Mouse (Mus musculus) cerebellum, adult 18-20 months (tissue): ENCODE measurements at regions not wholly inside any gene's neighbourhood (a gene's known extent, or its start where the extent isn't known, plus 50 kb on each side); places are given as distances from the start of the nearest gene placed in this dataset.

Experiments
- DNase-seq, 2 experiments: peaks; one replicate each; pipeline ENCODE4 v3.0.0; 2021

DNA sequence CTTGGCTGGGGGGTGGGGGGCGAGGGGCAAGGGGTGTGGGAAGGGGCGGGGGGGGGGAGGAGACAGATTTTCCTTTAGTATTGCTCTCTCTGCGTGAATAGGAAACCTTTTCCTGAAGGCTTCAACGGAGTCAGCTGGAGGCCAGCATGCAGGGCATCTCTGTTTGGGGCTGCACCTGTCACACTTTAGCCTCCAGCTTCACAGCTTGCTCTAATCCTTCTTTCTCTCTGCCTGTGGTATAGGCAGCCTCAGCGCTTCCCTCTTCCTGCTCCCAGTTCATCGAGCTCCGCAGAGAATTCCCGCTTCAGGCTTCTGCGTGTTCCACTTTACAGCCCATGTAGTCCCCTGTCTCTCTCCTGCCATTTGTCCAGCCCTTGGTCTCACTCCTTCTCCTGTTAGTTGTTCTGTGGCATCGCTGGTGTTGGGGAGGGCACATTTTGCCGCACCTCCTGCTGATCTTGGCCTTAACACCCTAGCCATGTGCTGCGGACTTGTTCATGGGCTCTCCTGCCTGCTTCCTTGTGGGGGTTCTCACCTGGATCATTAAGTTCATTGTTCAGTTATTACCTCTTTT, 51.7 kb upstream of the Jph4 start:
- DNase-seq, result peak; percentile 79 to 86

DNA sequence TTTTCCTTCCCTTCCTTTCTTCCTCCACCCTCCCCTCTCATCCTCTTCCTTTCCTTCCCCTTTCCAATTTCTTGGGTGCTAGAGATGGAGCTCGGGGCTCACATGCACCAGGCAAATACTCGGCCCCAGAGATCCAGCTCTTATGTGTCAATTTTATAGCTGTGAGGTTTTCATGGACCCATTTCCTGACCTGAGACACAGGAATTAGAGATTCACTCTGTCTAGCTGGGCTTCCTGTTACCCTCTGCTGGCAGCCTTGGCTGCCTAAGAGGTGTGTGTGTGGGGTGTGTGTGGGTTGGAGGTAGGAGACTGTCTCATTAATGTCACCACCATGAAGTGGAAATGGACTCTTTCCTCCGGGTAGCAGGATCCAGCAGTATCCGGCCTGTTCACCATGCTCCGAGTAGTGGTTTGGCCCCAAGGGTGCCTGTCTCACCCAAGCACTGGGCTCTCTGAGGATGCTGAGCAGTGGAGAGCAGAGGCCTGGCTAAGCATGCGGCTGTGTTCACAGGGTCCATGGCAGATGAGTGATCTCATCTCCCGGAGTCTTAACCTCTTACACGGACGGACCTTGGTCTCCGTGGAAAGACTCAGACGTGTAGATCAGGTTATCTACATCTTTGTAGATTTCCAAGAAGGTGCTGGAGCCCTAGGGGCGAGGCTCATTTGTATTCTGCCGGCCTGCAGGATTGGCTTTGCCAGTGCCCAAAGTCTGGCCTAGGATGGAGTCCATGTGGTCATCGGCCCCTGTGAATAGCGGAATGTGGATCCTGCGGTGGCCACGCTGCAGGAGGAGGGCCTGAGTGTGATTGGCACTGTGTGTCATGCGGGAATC, 52.5 kb upstream of the Jph4 start:
- DNase-seq, result peak in 1 of 2 experiments; percentile 47

DNA sequence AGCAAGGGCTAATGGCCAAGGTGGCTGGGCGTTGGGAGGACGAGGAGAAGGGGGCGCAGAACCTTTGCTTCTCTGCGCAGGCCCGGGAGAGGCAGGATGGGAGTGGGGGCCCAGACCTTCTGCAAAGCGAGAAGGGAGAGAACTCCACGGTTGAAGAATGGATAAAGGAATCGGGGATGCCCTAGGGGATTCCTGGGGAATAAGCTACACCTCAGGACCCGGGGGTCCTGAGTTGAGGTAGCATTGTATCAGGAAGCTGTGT, 52.0 kb upstream of the Dhrs2 start:
- DNase-seq, result peak in 1 of 2 experiments; percentile 8

DNA sequence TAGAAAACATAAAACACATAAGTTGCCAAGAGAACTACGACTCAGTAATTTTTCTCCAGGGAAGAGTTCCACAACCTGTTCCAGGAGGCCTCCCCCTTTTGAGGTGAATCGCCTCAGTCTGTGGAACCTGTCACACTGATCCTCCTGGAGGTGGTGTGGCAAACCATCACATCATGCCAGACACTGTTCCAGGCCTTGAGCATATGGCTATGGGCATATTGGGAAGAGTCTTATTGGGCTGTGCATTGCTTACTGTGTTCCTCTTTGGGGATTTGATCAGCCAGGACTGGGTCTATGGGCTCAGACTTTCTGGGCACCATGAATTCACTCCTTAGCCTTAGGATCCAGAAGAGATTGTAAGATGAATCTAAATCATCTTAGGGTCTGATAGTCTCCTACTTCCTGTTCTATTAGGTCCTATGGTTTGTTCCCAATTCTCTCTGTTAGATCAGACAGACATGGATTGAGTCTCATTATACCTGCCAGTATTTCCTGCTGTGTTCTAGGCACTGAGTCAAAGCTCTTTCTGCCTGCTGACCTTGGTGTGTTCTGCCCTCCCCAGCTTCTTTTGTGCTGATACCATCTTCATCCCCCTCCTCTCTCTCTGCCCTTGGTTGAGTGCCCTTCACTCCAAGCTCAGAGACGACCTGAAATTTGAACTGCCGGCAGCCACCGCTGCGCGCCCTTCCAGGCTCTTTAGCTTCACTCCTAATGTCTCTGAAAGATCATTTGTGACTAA, 50.3 kb upstream of the Dhrs2 start:
- DNase-seq, result peak; percentile 73 to 74
